Mouse (Mus musculus): Measurements from ENCODE around the gene Zfhx3. TPM values are rescaled to one million over a fixed set of nuclear protein-coding genes. Genes with fewer than 3 reads are reported as not detected.
A peak's percentile ranks its signal among the peaks of the same experiment; 100 is the strongest.

Gene Zfhx3
- polyA plus RNA-seq, 1 experiment, result 2.5 TPM

GRCm38 (mm10) chr8:108780766-108781165 is 838.3 kb downstream of the Zfhx3 start:
- no peak for DNase-seq
- Histone ChIP-seq H3K27me3 (replicated peaks; ENCODE audit: control insufficient read depth, insufficient read depth, low read length) (no peaks in the 10 kb centered on the region), H3K4me3 (ENCODE audit: insufficient read depth, low read depth, low read length) (no peak overlapping the region), H3K27ac (ENCODE audit: insufficient read depth, low read depth, low read length) (no peak overlapping the region), H3K4me1 (ENCODE audit: control insufficient read depth, insufficient read depth, low read length) (no peaks in the 10 kb centered on the region; the same call in 1 of the 2 replicates), H3K36me3 (ENCODE audit: control insufficient read depth, insufficient read depth, low read length) (no peaks in the 10 kb centered on the region)
- 63% methylated on average over 6 of the region's 6 CpGs for WGBS
- TF ChIP-seq POLR2A (IDR thresholded peaks at IDR 0.05; ENCODE audit: low read depth, low read length) (no peak), CTCF (conservative IDR thresholded peaks at IDR 0.05; ENCODE audit: insufficient read depth, insufficient read length, low read depth, low read length) (no peak)

- Histone ChIP-seq H3K4me3 (ENCODE audit: insufficient read depth, low read depth, low read length) (no peak overlapping the region), H3K27me3 (replicated peaks; ENCODE audit: control insufficient read depth, insufficient read depth, low read length) (no peaks in the 10 kb centered on the region), H3K36me3 (ENCODE audit: control insufficient read depth, insufficient read depth, low read length) (no peaks in the 10 kb centered on the region), H3K4me1 (ENCODE audit: control insufficient read depth, insufficient read depth, low read length) (no peaks in the 10 kb centered on the region; the same call in 1 of the 2 replicates), H3K27ac (ENCODE audit: insufficient read depth, low read depth, low read length) (no peak overlapping the region)
- peak; percentile 36 for DNase-seq
- TF ChIP-seq POLR2A (IDR thresholded peaks at IDR 0.05; ENCODE audit: low read depth, low read length), result no peak
- TF ChIP-seq CTCF (conservative IDR thresholded peaks at IDR 0.05; ENCODE audit: insufficient read depth, insufficient read length, low read depth, low read length), result no peak
- 54% methylated on average over 5 of the region's 5 CpGs for WGBS
Measured at GRCm38 (mm10) chr8:108781192-108781591, 838.7 kb downstream of the Zfhx3 start.

GRCm38 (mm10) chr8:108783155-108783554 is 840.7 kb downstream of the Zfhx3 start:
- no peaks in the 10 kb centered on the region for H3K4me1 ChIP-seq (ENCODE audit: control insufficient read depth, insufficient read depth, low read length)
- no peaks in the 10 kb centered on the region for H3K36me3 ChIP-seq (ENCODE audit: control insufficient read depth, insufficient read depth, low read length)
- H3K4me3 ChIP-seq (ENCODE audit: insufficient read depth, low read depth, low read length), result no peak overlapping the region
- WGBS, result 53% methylated on average over 10 of the region's 10 CpGs
- TF ChIP-seq POLR2A (IDR thresholded peaks at IDR 0.05; ENCODE audit: low read depth, low read length) (no peak), CTCF (conservative IDR thresholded peaks at IDR 0.05; ENCODE audit: insufficient read depth, insufficient read length, low read depth, low read length) (no peak)
- DNase-seq, result no peak
- H3K27ac ChIP-seq (ENCODE audit: insufficient read depth, low read depth, low read length), result no peak overlapping the region
- no peaks in the 10 kb centered on the region for H3K27me3 ChIP-seq (replicated peaks; ENCODE audit: control insufficient read depth, insufficient read depth, low read length)

GRCm38 (mm10) chr8:108788156-108788761 is 845.8 kb downstream of the Zfhx3 start:
- no peaks in the 10 kb centered on the region for H3K27me3 ChIP-seq (replicated peaks; ENCODE audit: control insufficient read depth, insufficient read depth, low read length)
- H3K4me1 ChIP-seq (ENCODE audit: control insufficient read depth, insufficient read depth, low read length), result no peaks in the 10 kb centered on the region
- no peak for DNase-seq
- WGBS, result 35% methylated on average over 6 of the region's 6 CpGs
- TF ChIP-seq POLR2A (IDR thresholded peaks at IDR 0.05; ENCODE audit: low read depth, low read length) (no peak), CTCF (conservative IDR thresholded peaks at IDR 0.05; ENCODE audit: insufficient read depth, insufficient read length, low read depth, low read length) (no peak)
- no peak overlapping the region for H3K4me3 ChIP-seq (ENCODE audit: insufficient read depth, low read depth, low read length)
- H3K27ac ChIP-seq (ENCODE audit: insufficient read depth, low read depth, low read length), result no peak overlapping the region
- H3K36me3 ChIP-seq (ENCODE audit: control insufficient read depth, insufficient read depth, low read length), result no peaks in the 10 kb centered on the region

- H3K36me3 ChIP-seq (ENCODE audit: control insufficient read depth, insufficient read depth, low read length), result no peaks in the 10 kb centered on the region
- no peak for DNase-seq
- no peak overlapping the region for H3K4me3 ChIP-seq (ENCODE audit: insufficient read depth, low read depth, low read length)
- no peaks in the 10 kb centered on the region for H3K4me1 ChIP-seq (ENCODE audit: control insufficient read depth, insufficient read depth, low read length)
- 54% methylated on average over 10 of the region's 10 CpGs for WGBS
- TF ChIP-seq CTCF (conservative IDR thresholded peaks at IDR 0.05; ENCODE audit: insufficient read depth, insufficient read length, low read depth, low read length) (no peak), POLR2A (IDR thresholded peaks at IDR 0.05; ENCODE audit: low read depth, low read length) (no peak)
- no peaks in the 10 kb centered on the region for H3K27me3 ChIP-seq (replicated peaks; ENCODE audit: control insufficient read depth, insufficient read depth, low read length)
- H3K27ac ChIP-seq (ENCODE audit: insufficient read depth, low read depth, low read length), result no peak overlapping the region
Measured at GRCm38 (mm10) chr8:108788762-108789157, 846.3 kb downstream of the Zfhx3 start.

- H3K4me3 ChIP-seq (ENCODE audit: insufficient read depth, low read depth, low read length), result no peak overlapping the region
- peak; percentile 58 for DNase-seq
- TF ChIP-seq POLR2A (IDR thresholded peaks at IDR 0.05; ENCODE audit: low read depth, low read length) (no peak), CTCF (conservative IDR thresholded peaks at IDR 0.05; ENCODE audit: insufficient read depth, insufficient read length, low read depth, low read length) (peak; percentile 58)
- H3K27me3 ChIP-seq (replicated peaks; ENCODE audit: control insufficient read depth, insufficient read depth, low read length), result no peaks in the 10 kb centered on the region
- no peak overlapping the region for H3K27ac ChIP-seq (ENCODE audit: insufficient read depth, low read depth, low read length)
- WGBS, result 54% methylated on average over 14 of the region's 14 CpGs
- no peaks in the 10 kb centered on the region for H3K4me1 ChIP-seq (ENCODE audit: control insufficient read depth, insufficient read depth, low read length)
- H3K36me3 ChIP-seq (ENCODE audit: control insufficient read depth, insufficient read depth, low read length), result no peaks in the 10 kb centered on the region
Measured at GRCm38 (mm10) chr8:108790559-108791293, 848.3 kb downstream of the Zfhx3 start.

GRCm38 (mm10) chr8:108796076-108796475 is 853.6 kb downstream of the Zfhx3 start:
- Histone ChIP-seq H3K27ac (ENCODE audit: insufficient read depth, low read depth, low read length) (no peak overlapping the region), H3K36me3 (ENCODE audit: control insufficient read depth, insufficient read depth, low read length) (no peaks in the 10 kb centered on the region), H3K27me3 (replicated peaks; ENCODE audit: control insufficient read depth, insufficient read depth, low read length) (no peaks in the 10 kb centered on the region), H3K4me1 (ENCODE audit: control insufficient read depth, insufficient read depth, low read length) (no peaks in the 10 kb centered on the region), H3K4me3 (ENCODE audit: insufficient read depth, low read depth, low read length) (no peak overlapping the region)
- 94% methylated on average over 3 of the region's 3 CpGs for WGBS
- DNase-seq, result no peak
- TF ChIP-seq CTCF (conservative IDR thresholded peaks at IDR 0.05; ENCODE audit: insufficient read depth, insufficient read length, low read depth, low read length) (no peak), POLR2A (IDR thresholded peaks at IDR 0.05; ENCODE audit: low read depth, low read length) (no peak)

All from kidney, adult 2 months (tissue).